Mouse (Mus musculus) liver, adult 10 weeks (tissue): Measurements from ENCODE around the gene Fam174a. TPM values are rescaled to one million over a fixed set of nuclear protein-coding genes. Genes with fewer than 3 reads are reported as not detected.

Experiments used
- polyA plus RNA-seq: library from polyadenylated mRNA; stranded (reverse); fragments of 350-450 nt; fragmentation: Illumina TruSeq; extraction: RNeasy Lipid Tissue Mini Kit (QIAGEN cat#74804); gene quantifications from one replicate; pipeline ENCODE4 v1.2.3, GENCODE M21; 2014; ENCODE audit warnings: low read depth, low replicate concordance

Fam174a gene
- 20.2 TPM for polyA plus RNA-seq

GRCm38 (mm10) chr1:95313393-95314228 lies at the start of gene Fam174a:
Fam174a (plus strand) TSS chr1:95313623.

